Mouse (Mus musculus): Measurements from ENCODE around the gene Card9. TPM values are rescaled to one million over a fixed set of nuclear protein-coding genes. Genes with fewer than 3 reads are reported as not detected.

Card9 gene
- polyA plus RNA-seq, 1 experiment from 2014 or later: 2.9 TPM

Other genes with a start within 250 kb of the Card9 start
- 3.4 and 4.3 TPM in 2 replicates for gene Nacc2, start 237.7 kb downstream of the Card9 start, polyA plus RNA-seq (2015; fragmentation: Nextera tagmentation; extraction: Ambion mirVana)
- gene Lhx3, start 152.6 kb downstream of the Card9 start, polyA plus RNA-seq (2015; fragmentation: Nextera tagmentation; extraction: Ambion mirVana): not detected in 2 replicates
- 5.1 and 5.2 TPM in 2 replicates for gene Qsox2, start 123.4 kb downstream of the Card9 start, polyA plus RNA-seq (2015; fragmentation: Nextera tagmentation; extraction: Ambion mirVana)
- gene Ccdc187, start 66.4 kb downstream of the Card9 start, polyA plus RNA-seq (2015; fragmentation: Nextera tagmentation; extraction: Ambion mirVana): 0.03 TPM in 1 of 2 replicates, not detected in the other
- 2.6 and 2.9 TPM in 2 replicates for gene Gpsm1, start 45.4 kb downstream of the Card9 start, polyA plus RNA-seq (2015; fragmentation: Nextera tagmentation; extraction: Ambion mirVana)
- gene Dnlz, start 8.8 kb downstream of the Card9 start, polyA plus RNA-seq (2015; fragmentation: Nextera tagmentation; extraction: Ambion mirVana): 8.3 and 9.8 TPM in 2 replicates
- gene Snapc4, start 19.7 kb upstream of the Card9 start, polyA plus RNA-seq (2015; fragmentation: Nextera tagmentation; extraction: Ambion mirVana): 8.4 and 10.8 TPM in 2 replicates
- 38.2 and 42.8 TPM in 2 replicates for gene Entr1, start 28.4 kb upstream of the Card9 start, polyA plus RNA-seq (2015; fragmentation: Nextera tagmentation; extraction: Ambion mirVana)
- 61.5 and 61.6 TPM in 2 replicates for gene Pmpca, start 28.4 kb upstream of the Card9 start, polyA plus RNA-seq (2015; fragmentation: Nextera tagmentation; extraction: Ambion mirVana)
- gene Inpp5e, start 48.3 kb upstream of the Card9 start, polyA plus RNA-seq (2015; fragmentation: Nextera tagmentation; extraction: Ambion mirVana): 6.0 and 6.1 TPM in 2 replicates
- gene Sec16a, start 84.3 kb upstream of the Card9 start, polyA plus RNA-seq (2015; fragmentation: Nextera tagmentation; extraction: Ambion mirVana): 8.8 and 9.6 TPM in 2 replicates
- gene Notch1, start 155.7 kb upstream of the Card9 start, polyA plus RNA-seq (2015; fragmentation: Nextera tagmentation; extraction: Ambion mirVana): 2.8 and 3.1 TPM in 2 replicates
- gene Egfl7, start 219.1 kb upstream of the Card9 start, polyA plus RNA-seq (2015; fragmentation: Nextera tagmentation; extraction: Ambion mirVana): 55.1 and 64.6 TPM in 2 replicates
- gene Gm20532, start 225.7 kb upstream of the Card9 start, polyA plus RNA-seq (2015; fragmentation: Nextera tagmentation; extraction: Ambion mirVana): not detected in 2 replicates
- gene Agpat2, start 243.5 kb upstream of the Card9 start, polyA plus RNA-seq (2015; fragmentation: Nextera tagmentation; extraction: Ambion mirVana): 55.6 and 63.7 TPM in 2 replicates